Mouse (Mus musculus) embryo, embryonic 11.5 days (tissue): ENCODE measurements at regions not wholly inside any gene's neighbourhood (a gene's known extent, or its start where the extent isn't known, plus 50 kb on each side); places are given as distances from the start of the nearest gene placed in this dataset.
A peak's percentile ranks its signal among the peaks of the same experiment; 100 is the strongest.

Experiments
- DNase-seq: peaks from one replicate; pipeline ENCODE4 v3.0.0-alpha.2; 2012; ENCODE audit warnings: low read depth, low spot score

- peak; percentile 17 for DNase-seq
These were observed 56.8 kb upstream of the Kcng1 start for GRCm38 (mm10) chr2:168338382-168338781.

- DNase-seq: no peak
These were observed 56.1 kb upstream of the Kcng1 start for GRCm38 (mm10) chr2:168337611-168338010.

GRCm38 (mm10) chr2:168335739-168336385 lies 54.3 kb upstream of the Kcng1 start:
- no peak for DNase-seq

- no peak for DNase-seq
These were observed 52.7 kb upstream of the Kcng1 start for GRCm38 (mm10) chr2:168334241-168334588.

GRCm38 (mm10) chr2:168333552-168334240 lies 52.2 kb upstream of the Kcng1 start:
- DNase-seq: no peak

- DNase-seq: no peak
These were observed 51.4 kb upstream of the Kcng1 start for GRCm38 (mm10) chr2:168332972-168333371.
